Mouse (Mus musculus): Measurements from ENCODE around the gene Rmnd5a. TPM values are rescaled to one million over a fixed set of nuclear protein-coding genes. Genes with fewer than 3 reads are reported as not detected.
"Not testable (repeated sequence)": the region's sequence is repeated elsewhere in the genome, so short reads cannot be mapped to it uniquely, and the experiment has no call there.

The Rmnd5a gene
- total RNA-seq (2017) = 50.1 to 58.5 TPM (median 56.7 TPM) in 3 replicates

GRCm38 (mm10) chr6:71440492-71441250, at the start of gene Rmnd5a:
Rmnd5a (minus strand) TSS chr6:71440637.
- peak; percentile 96 for ATAC-seq (replicated peaks; ENCODE audit: insufficient number of reproducible peaks, low FRiP score, low TSS enrichment, poor library complexity, severe bottlenecking)

- ATAC-seq (replicated peaks; ENCODE audit: insufficient number of reproducible peaks, low FRiP score, low TSS enrichment, poor library complexity, severe bottlenecking) = no peak
Measured at GRCm38 (mm10) chr6:71487966-71488365, 47.5 kb upstream of the Rmnd5a start.

GRCm38 (mm10) chr6:71486867-71487266, 46.4 kb upstream of the Rmnd5a start:
- no peak for ATAC-seq (replicated peaks; ENCODE audit: insufficient number of reproducible peaks, low FRiP score, low TSS enrichment, poor library complexity, severe bottlenecking)

- ATAC-seq (replicated peaks; ENCODE audit: insufficient number of reproducible peaks, low FRiP score, low TSS enrichment, poor library complexity, severe bottlenecking) = no peak
Measured at GRCm38 (mm10) chr6:71486226-71486625, 45.8 kb upstream of the Rmnd5a start.

- no peak for ATAC-seq (replicated peaks; ENCODE audit: insufficient number of reproducible peaks, low FRiP score, low TSS enrichment, poor library complexity, severe bottlenecking)
Measured at GRCm38 (mm10) chr6:71485246-71485645, 44.8 kb upstream of the Rmnd5a start.

GRCm38 (mm10) chr6:71481136-71481535, 40.7 kb upstream of the Rmnd5a start:
- ATAC-seq (replicated peaks; ENCODE audit: insufficient number of reproducible peaks, low FRiP score, low TSS enrichment, poor library complexity, severe bottlenecking) = no peak

GRCm38 (mm10) chr6:71480136-71480535, 39.7 kb upstream of the Rmnd5a start:
- no peak for ATAC-seq (replicated peaks; ENCODE audit: insufficient number of reproducible peaks, low FRiP score, low TSS enrichment, poor library complexity, severe bottlenecking)

- not testable (repeated sequence) for ATAC-seq (replicated peaks; ENCODE audit: insufficient number of reproducible peaks, low FRiP score, low TSS enrichment, poor library complexity, severe bottlenecking)
Measured at GRCm38 (mm10) chr6:71479588-71479987, 39.2 kb upstream of the Rmnd5a start.

GRCm38 (mm10) chr6:71478816-71479568, 38.6 kb upstream of the Rmnd5a start:
- ATAC-seq (replicated peaks; ENCODE audit: insufficient number of reproducible peaks, low FRiP score, low TSS enrichment, poor library complexity, severe bottlenecking) = not testable (repeated sequence)

GRCm38 (mm10) chr6:71476783-71477182, 36.3 kb upstream of the Rmnd5a start:
- no peak for ATAC-seq (replicated peaks; ENCODE audit: insufficient number of reproducible peaks, low FRiP score, low TSS enrichment, poor library complexity, severe bottlenecking)

- no peak for ATAC-seq (replicated peaks; ENCODE audit: insufficient number of reproducible peaks, low FRiP score, low TSS enrichment, poor library complexity, severe bottlenecking)
Measured at GRCm38 (mm10) chr6:71475604-71476003, 35.2 kb upstream of the Rmnd5a start.

GRCm38 (mm10) chr6:71472786-71473185, 32.3 kb upstream of the Rmnd5a start:
- ATAC-seq (replicated peaks; ENCODE audit: insufficient number of reproducible peaks, low FRiP score, low TSS enrichment, poor library complexity, severe bottlenecking) = no peak

- no peak for ATAC-seq (replicated peaks; ENCODE audit: insufficient number of reproducible peaks, low FRiP score, low TSS enrichment, poor library complexity, severe bottlenecking)
Measured at GRCm38 (mm10) chr6:71471830-71472520, 31.5 kb upstream of the Rmnd5a start.

GRCm38 (mm10) chr6:71469291-71469690, 28.9 kb upstream of the Rmnd5a start:
- no peak for ATAC-seq (replicated peaks; ENCODE audit: insufficient number of reproducible peaks, low FRiP score, low TSS enrichment, poor library complexity, severe bottlenecking)

GRCm38 (mm10) chr6:71467766-71468165, 27.3 kb upstream of the Rmnd5a start:
- ATAC-seq (replicated peaks; ENCODE audit: insufficient number of reproducible peaks, low FRiP score, low TSS enrichment, poor library complexity, severe bottlenecking) = no peak

- ATAC-seq (replicated peaks; ENCODE audit: insufficient number of reproducible peaks, low FRiP score, low TSS enrichment, poor library complexity, severe bottlenecking) = no peak
Measured at GRCm38 (mm10) chr6:71465146-71465545, 24.7 kb upstream of the Rmnd5a start.

GRCm38 (mm10) chr6:71457956-71458608, 17.6 kb upstream of the Rmnd5a start:
- ATAC-seq (replicated peaks; ENCODE audit: insufficient number of reproducible peaks, low FRiP score, low TSS enrichment, poor library complexity, severe bottlenecking) = no peak

- not testable (repeated sequence) for ATAC-seq (replicated peaks; ENCODE audit: insufficient number of reproducible peaks, low FRiP score, low TSS enrichment, poor library complexity, severe bottlenecking)
Measured at GRCm38 (mm10) chr6:71453983-71454739, 13.7 kb upstream of the Rmnd5a start.
